Mouse (Mus musculus): Measurements from ENCODE around the gene Esrrg.

- no peak for TF ChIP-seq CTCF (IDR thresholded peaks at IDR 0.05; ENCODE audit: low read depth, low read length)
- no peak for TF ChIP-seq POLR2A (IDR thresholded peaks at IDR 0.05; ENCODE audit: extremely low read depth, insufficient read depth, low read length)
These were observed 196.4 kb downstream of the Esrrg start for GRCm38 (mm10) chr1:187805001-187805400.

Measured in liver, adult 2 months (tissue).